Mouse (Mus musculus) retina, postnatal 7 days (tissue): ENCODE measurements around the gene Dek.

Experiments used
- DNase-seq: peaks from one replicate; pipeline ENCODE4 v3.0.0-alpha.2; 2012; ENCODE audit warnings: low read depth, low spot score

The Dek gene

DNA sequence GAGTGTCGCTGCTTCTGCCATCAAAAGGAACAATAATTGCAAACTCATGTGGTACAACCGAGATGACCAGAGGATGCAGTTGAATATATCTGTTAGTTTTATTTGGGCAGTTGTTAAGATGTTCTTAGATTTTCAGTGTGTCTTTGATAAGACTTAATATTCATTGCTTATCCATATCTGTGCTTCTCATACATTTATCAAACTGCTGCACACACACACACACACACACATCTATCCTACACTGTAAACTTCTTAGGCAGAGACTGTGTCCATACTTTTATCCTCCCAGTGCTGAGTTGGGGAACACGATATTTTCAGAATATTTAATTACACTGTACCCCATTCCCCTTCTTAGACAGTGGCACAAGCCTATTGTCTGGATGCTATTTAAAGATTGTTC lies 5.2 kb upstream of the Dek start:
- no peak for DNase-seq

DNA sequence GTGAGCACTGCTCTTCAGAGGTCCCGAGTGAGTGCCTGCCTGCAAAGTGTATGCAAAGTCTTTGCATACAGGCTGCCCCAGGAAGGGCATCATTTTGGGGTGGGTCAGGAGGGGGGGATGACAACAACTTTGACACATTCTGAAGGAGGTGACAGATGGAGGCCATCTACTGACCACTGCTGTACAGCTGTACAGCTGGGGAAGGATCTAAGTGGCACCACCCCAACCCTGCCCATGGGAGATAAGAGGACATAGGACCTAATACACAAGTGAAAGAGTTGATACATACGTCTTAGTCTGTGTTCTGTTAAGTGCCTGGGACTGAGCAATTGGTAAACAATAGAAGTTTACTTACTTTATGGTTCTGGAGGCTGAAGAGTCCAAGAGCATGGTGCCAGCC lies 3.2 kb upstream of the Dek start:
- DNase-seq = no peak

DNA sequence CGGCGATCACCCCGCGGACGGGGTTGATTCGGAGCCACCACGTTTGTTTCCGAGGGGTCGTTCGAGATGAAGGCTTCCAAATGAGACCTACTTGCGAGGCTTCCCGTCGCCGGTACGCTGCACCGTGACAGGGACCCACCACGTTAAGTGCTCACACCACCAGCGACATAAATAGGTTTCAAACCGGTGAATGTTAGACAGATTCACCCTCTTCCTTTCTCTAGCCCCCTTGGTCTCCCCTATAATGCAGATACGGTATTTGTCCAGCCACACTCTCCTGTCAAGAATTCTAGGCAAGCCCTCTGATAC lies 533 bp upstream of the Dek start:
- no peak for DNase-seq

DNA sequence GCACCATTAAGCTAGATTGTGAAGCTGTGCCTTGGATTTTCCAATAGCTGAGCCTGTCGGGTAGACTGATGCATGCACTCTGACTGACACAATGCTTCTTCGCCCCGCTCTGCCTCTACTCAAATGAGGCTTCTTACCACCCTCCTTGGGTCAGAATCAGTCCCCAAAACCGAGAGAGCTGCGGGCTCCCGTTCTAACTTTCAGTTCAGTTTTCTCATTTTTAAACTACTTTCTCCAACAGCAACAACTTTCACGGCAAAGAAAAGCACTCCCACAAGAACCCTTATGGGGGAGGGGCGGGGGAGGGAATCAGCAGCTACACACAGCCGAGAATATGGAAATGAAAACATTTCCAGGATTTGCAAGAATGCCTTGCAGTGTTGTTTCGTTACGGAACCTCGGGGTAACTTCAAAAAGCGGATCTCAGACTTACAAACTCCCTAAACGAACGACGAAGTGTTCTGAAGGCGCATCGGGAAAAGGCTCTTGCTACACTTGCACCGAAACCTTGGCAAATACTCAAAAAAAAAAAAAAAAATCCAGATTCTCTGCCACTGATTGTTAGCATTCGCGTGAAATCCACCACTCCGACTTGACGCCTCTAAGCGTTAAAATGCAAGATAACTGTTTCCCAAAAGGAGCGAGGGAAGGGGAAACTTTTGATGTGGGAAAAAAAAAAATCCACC lies 1.0 kb downstream of the Dek start:
- DNase-seq = no peak

DNA sequence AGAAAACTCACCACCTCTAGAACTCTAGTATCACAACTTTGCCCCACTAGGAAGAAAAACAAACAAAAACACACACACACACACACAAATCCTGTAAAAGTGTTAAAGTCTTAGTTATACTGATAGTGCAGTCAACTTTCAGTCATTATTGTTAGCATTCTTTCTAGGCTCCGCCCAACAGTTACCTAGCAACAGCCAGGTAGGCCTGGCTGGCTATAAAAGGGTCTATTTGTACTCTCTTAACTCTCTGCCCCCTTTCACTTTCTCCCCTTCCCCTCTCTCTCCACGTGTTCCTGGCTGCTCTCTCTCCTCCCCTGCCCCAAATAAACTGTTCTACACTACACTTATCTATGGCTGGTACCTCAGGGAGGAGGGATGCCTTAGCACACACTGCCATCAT lies 1.9 kb downstream of the Dek start:
- DNase-seq = no peak

DNA sequence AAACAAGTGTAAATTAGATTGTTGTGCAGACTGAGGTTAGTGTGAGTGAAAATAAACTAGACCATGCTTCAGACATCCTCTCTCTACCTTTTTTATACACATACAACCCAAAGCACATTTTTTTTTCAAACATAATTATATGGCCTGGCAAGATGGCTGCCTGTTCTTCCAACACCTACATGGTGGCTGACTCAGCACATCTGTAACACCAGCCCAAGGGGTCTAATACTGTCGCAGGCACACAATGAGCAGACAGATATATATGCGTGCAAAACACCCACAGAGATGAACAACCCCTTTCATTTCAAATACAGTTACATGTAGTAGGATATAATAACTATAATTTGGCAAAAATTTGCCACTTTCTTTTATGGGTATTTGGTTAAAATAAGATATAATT lies 5.4 kb downstream of the Dek start:
- no peak for DNase-seq

DNA sequence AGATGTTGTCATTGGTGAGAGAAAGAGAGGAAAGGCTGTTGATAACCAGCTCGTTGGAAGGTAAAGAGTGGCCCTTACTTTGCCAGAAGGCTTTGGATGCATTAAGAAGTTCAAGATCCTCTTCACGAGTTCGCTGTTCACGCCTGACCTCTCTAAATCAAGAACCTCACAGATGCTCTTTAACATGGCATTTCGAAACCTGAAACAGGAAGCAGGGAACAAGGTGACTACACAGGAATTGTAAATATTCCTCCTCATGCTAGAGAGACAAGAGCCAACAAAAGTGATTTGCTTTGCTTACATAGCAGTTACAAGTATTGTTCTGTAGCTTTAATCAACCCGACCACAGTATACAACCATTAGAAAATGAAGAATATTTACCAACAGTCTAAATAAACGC lies 6.7 kb downstream of the Dek start:
- no peak for DNase-seq

DNA sequence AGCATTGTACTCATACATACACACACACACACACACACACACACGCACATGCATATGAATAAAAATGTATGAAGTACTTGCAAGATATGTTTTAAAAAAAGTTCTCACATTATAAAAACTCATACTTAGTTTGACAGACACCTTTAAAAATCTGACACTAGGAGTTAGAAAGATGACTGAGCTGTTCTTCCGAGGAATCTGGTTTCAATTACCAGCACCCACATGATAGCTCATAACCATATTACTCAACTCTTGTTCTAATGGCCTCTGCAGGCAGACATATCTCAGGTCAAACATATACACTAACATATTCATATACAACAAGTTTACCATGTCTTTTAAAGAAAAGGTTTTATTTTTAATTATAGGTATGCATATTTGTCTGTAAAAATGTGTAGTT lies 9.4 kb downstream of the Dek start:
- DNase-seq = no peak

DNA sequence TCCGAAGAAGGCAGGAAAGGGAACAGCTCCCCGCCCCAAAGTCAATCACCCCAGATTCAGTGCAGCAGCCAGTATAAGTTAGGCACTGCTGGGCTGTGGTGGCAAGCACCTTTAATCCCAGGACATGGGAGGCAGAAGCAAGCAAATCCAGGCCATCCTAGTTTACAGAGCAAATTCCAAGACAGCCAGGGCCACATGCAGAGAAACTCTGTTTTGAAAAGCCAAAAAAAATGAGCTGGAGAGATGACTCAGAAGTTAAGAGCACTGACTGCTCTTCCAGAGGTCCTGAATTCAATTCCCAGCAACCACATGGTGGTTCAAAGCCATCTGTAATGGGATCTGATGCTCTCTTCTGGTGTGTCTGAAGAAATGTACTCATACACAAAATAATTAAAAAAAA lies 12.2 kb downstream of the Dek start:
- no peak for DNase-seq

DNA sequence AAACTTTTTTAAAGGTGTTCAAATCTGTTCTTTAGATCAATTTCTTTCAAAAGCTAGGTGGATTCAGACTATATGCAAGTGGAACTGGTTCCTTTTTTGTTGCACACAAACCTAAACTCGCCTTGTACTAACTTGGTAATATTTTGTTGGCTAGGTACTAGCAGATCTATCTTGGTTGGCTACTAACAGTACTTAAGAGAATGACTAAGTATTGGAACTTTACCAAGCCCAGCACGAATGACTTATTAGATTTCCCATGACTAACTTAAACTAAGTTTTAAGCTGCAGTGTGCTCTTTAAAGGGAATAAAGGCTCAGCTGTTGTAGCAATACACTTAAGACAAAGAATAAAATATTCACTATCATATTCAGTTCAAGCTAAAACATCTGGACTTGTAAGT lies 16.7 kb downstream of the Dek start:
- DNase-seq = no peak

DNA sequence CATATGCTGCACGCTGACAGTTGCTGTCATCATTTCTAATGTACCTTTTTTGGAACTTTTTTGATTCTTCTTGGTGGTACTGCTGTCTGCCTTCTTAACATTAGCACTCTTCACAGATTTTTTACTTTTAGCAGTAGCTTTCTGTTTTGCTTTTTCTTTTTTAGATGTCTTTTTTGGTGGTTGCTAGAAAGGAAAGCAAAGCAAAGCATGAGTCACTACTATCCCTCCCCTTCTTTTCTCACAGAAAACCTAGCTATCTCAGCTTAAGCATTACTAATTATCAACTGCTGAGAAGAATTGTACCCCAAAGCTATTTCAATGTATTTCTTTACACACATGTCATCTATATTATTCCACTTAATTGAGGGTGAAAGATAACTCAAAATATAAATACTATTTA lies 17.6 kb downstream of the Dek start:
- no peak for DNase-seq

DNA sequence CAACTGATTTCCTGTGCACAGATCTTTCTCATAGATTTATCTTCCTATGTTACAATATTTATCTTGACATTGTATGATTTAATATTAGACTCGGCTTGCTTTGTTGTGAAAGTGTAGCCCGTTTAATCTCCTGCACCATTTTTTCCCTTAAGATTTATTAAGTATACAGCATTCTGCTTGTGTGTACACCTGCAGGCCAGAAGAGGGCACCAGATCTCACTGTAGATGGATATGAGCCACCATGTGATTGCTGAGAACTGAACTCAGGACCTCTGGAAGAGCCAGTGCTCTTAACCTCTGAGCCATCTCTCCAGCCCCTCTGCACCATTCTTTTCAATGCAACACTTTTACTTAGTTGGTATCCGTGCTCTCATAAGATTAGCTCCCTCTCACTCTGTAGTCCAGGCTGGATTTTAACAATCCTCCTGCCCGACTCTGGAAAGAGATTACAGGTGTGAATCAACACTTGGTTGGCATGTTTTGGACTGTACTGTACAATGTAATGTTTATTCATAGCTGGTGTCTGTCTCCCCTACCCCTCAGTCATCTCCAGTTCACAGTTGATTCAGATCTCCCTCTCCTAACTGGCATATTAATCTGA lies 25.0 kb downstream of the Dek start:
- no peak for DNase-seq

DNA sequence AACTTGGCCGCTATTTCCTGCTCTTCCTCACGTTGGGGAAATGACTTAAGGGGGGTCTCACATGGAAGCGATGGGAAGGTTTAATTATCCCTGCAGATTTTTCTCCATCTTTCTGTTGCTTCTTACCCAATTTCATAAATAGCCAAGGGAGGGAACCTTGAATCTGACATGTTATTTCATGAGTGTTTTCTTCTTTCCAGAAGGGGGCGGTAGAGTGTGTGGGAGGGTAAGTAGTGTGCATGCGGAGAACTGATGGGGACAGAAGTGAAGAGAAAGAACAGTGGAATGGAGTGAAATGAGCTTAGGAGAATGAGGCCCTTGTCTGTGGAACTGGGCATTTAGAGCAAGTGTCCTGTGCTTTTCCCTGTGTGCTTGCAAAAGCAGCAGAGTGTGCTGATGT lies 27.2 kb downstream of the Dek start:
- no peak for DNase-seq

DNA sequence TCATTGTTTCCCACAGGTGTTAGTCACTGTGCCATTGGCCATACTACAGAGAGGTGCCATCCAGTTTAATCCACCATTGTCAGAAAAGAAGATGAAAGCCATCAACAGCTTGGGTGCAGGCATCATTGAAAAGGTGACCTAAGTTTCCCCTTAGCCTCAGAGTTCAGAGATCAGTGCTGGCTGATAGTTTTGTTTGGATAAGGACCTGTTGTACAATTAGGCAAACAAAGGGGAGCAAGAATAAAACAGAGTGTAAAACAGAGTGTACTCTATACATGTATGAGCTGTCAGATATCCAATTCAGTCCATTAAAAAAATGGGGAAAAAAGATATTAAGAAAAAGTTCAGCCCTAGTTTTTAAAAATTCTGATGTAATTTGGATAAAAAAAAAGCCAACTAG lies 28.6 kb downstream of the Dek start:
- DNase-seq = no peak

DNA sequence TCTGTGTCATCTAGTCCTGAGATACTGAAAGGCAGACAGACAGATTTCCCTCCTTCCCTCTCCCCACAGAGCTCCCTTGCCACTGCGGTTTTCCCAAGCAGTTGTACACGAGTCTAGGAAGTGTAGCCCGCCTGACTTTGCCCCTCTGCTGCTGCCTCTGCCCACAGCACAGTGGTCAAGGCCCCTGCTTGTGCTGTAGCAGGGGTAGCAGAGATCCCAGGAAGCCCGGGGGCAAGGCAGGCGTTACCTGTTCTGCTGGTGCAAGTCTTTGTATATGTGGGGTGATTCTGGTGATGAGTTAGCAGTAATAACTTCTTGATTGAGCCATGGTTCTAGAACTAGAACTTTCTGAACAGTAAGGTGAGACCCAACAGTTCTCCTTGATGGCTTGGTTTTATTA lies 29.8 kb downstream of the Dek start:
- DNase-seq = no peak

DNA sequence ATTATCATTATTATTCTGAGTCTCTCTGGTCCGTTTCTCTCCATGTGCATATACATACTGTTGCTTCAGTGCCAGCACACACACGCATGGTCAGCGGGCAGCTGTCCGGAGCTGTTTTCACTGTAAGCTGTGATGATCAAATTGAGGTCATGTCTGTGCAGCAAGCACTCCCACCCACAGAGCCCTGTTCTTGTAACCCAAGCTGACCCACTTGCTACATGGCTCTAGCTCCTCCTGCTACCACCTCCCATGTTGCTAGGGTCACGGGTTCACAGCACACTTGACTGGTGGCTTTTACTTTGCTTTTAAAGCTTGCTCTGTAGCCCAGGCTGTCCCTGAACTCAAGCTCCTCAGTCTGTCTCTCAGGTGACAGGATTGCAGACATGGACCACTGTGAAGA lies 33.5 kb downstream of the Dek start:
- no peak for DNase-seq

DNA sequence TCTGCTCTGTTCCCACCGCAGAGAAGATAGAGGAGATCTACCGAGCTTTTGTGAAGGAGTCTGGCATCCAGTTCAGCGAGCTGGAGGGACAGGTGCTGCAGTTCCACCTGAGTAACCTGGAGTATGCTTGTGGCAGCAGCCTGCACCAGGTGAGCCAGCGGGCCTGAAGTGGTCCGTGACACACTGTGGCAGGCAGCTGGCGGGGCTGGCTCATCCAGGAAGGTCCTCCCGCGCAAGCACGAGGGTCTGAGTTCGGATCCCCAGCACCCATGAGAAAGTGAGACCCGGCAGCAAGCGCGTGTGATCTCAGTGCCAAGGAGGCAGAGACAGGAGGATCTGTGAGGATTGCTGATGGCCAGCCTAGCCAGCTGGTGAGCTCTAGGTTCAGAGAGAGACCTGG lies 34.1 kb downstream of the Dek start:
- no peak for DNase-seq

DNA sequence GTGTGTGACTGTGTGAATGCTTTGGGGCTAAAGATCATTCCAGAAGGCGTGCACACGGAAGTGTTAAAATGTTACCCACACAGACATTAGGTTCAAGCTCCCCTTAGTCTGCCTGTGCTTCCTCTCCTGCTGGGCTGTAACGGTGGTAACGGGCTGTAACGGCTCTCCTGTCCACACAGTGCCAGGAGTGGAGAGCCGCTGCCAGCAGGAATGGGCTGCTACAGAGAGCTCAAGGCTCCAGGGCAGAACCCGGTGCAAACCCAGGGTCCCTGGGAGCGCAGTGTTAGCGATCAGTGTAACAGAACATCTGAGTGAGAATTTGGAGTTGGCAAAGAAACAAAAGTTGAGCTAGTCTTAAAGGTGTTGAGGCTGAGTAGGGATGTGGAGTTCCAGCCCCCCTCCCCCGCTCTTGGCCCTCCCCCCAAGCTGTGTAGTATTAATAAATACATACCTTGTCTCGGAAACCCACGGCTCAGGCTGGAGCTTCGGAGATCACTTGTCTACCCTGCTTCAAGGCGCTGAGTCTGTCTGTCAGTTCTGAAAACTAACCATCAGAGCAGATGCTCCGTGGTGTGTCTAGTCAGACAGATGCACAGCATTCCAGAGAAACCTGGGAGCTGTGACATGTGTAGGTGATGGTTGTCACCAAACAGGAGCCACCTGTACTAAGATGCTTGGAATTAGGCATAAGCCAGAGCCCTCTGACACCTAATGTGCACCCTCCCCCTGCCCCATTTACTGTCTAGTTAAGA lies 35.5 kb downstream of the Dek start:
- no peak for DNase-seq

DNA sequence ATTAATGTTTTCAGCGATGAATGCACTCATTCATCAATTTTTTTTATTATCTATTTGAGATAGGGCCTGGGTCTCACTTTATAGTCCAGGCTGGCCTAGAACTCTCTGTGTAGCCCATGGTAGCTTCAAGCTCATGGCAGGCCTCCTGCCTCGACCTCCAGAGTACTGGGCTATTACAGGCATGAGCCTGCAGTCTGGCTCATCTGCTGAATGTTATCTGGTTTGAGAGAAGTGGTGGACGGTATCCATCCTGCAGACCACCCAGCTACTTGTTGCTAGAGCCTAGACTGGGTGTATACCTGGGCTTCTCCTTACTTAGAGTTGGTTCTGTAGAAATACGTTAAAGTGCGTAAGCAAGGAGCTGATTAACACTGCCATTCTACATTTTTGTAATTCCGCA lies 39.0 kb downstream of the Dek start:
- no peak for DNase-seq

DNA sequence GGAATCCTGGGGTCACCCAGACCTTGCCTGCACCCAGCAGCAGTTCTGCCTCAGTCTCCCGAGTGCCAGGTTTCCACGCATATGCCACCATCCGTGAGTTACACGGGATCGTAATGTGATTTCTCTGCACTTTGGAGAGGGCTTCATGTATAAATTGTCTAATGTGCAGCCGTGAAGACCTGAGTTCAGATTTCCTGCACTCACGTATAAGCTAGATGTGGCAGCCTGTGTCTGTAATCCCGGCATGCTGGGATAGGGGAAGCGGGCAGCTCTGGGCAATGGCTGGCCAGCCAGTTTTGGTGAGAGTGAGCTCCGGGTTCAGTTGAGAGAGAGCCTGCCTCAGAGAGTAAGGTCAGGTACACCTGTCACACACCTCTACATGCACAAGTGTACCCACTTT lies 39.5 kb downstream of the Dek start:
- no peak for DNase-seq

DNA sequence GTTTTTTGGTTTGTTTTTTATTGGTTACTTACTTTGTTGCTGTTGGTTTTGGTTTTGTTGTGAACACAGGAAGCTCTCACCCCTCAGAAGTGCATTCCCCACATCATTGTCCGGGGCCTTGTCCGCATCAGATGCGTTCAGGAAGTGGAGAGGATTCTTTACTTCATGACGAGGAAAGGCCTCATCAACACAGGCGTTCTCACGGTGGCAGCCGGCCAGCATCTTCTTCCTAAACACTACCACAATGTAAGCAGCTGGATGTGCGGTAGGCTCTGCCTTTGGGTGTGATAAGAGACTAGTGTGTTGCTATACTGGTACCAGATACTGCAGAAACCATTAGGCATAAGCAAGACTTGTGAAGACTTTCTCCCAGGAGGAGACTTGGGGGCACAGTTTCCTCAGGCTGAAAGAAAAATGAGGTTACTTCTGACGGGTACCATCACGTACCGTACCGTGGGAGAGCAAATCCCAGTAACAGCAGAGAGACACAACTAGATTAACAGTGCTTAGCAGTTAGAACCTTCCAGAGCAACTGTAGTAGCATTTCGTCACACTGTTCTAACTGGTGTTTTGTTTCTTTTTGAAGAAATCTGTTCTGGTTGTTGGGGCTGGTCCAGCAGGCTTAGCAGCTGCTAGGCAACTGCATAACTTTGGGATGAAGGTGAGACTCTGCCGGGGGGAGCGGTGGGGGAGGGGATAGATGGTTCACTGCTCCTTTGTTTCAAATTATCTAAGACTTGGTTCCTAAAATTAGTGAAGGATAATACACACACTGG lies 41.8 kb downstream of the Dek start:
- no peak for DNase-seq

DNA sequence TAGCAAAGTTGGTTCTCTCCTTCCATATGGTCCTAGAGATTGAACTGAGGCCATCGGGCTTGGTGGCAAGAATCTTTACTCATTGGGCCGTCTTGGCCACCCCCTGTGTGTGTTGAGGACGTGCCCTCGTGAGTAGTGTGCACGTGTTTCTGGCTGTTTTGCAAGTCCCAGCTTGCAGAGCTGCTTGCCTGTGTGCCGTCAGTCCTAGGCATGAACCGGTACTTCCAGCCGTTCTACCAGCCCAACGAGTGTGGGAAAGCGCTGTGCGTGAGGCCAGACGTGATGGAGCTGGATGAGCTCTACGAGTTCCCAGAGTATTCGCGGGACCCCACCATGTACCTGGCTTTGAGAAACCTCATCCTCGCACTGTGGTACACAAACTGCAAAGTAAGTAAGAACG lies 43.2 kb downstream of the Dek start:
- DNase-seq = no peak

DNA sequence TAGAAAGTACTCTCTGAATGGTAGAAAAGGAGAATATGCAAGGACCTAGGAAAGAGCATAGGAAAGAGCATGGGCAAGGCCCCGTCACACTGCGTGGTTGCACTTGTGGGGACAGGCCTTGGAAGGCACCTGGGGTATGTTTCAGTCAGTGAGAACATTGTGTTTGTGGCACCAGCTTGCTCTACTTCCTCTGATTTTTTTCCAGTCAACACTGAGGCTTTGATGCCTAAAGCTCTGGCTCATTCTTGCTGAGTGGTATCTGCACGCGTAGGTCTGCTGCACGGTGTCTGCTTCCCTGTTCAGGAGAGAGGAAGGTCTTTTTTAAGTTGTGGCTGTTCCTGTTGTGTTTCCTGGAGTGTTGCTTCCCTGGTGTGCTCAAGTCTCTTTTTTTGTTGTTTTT lies 49.2 kb downstream of the Dek start:
- DNase-seq = no peak
